24 mouse cellular contexts compared by ENCODE assay signal in genomic region chr5:37796751-37797150, GRCm38 (mm10). TPM values are rescaled to one million over a fixed set of nuclear protein-coding genes. Genes with fewer than 3 reads are reported as not detected.
DNase-seq lines count a peak whose midpoint lies in the region; ATAC-seq and TF ChIP-seq lines count a peak whose summit lies in the region.
"Had no signal": no experiment of that assay in that cellular context is flagged by ENCODE, and none has a peak within 500 bp of the region (broad histone marks: within the 10 kb centered on the region; RNA-seq: fewer than 3 reads in every experiment).

No protein-coding gene starts in this region.

- no peaks in the 10 kb centered on the region for H3K36me3 ChIP-seq in hindbrain, embryonic 10.5 days
- no peaks in the 10 kb centered on the region for H3K36me3 ChIP-seq in hindbrain, postnatal 0 days (ENCODE audit: insufficient read depth, low read length)
- H3K36me3 ChIP-seq in embryonic facial prominence, embryonic 15.5 days: no peaks in the 10 kb centered on the region
- H3K36me3 ChIP-seq: embryonic facial prominence, embryonic 12.5 days; forebrain, embryonic 10.5 days; forebrain, embryonic 12.5 days had no signal

- peak; percentile 40 for DNase-seq in gastrocnemius, adult 2 months
- no peak for DNase-seq in gastrocnemius, adult 18-20 months (ENCODE audit: low spot score)
- DNase-seq in hindbrain, embryonic 10.5 days (ENCODE audit: low spot score): no peak
- DNase-seq in hindbrain, postnatal 0 days (ENCODE audit: low spot score): no peak
- DNase-seq in frontal cortex, postnatal 25 days (ENCODE audit: low spot score in 2 of 2): no peak
- DNase-seq: adrenal gland, adult 2 months; adrenal gland, postnatal 10 days; adrenal gland, postnatal 25 days; cerebellum, adult 11 months; cerebellum, adult 18-20 months; cerebellum, adult 8-10 months; cerebellum, adult 9-11 months; cerebellum, postnatal 14 days; cerebellum, postnatal 36 days; embryo, embryonic 11 days had no signal

- 68% methylated on average over 5 of the region's 5 CpGs for WGBS in hindbrain, embryonic 10.5 days
- WGBS in hindbrain, postnatal 0 days: 79% methylated on average over 5 of the region's 5 CpGs
- WGBS in embryonic facial prominence, embryonic 15.5 days: 56% methylated on average over 5 of the region's 5 CpGs

- intact Hi-C loops in gastrocnemius, adult 2 months (cut with DNase I): no loop called here

- H3K9me3 ChIP-seq in hindbrain, embryonic 10.5 days: no peaks in the 10 kb centered on the region
- H3K9me3 ChIP-seq in hindbrain, postnatal 0 days (ENCODE audit: low read length): no peaks in the 10 kb centered on the region
- no peaks in the 10 kb centered on the region for H3K9me3 ChIP-seq in embryonic facial prominence, embryonic 15.5 days (replicated peaks)
- H3K9me3 ChIP-seq: embryonic facial prominence, embryonic 12.5 days; forebrain, embryonic 10.5 days; forebrain, embryonic 12.5 days had no signal

- H3K4me2 ChIP-seq in hindbrain, postnatal 0 days (ENCODE audit: low read depth, low read length): no peak overlapping the region
- H3K4me2 ChIP-seq in embryonic facial prominence, embryonic 15.5 days (replicated peaks): no peak overlapping the region
- H3K4me2 ChIP-seq: embryonic facial prominence, embryonic 12.5 days; forebrain, embryonic 12.5 days had no signal

- no peak overlapping the region for H3K9ac ChIP-seq in hindbrain, postnatal 0 days (replicated peaks; ENCODE audit: low read length)
- H3K9ac ChIP-seq in embryonic facial prominence, embryonic 15.5 days: no peak overlapping the region
- H3K9ac ChIP-seq: embryonic facial prominence, embryonic 12.5 days; forebrain, embryonic 12.5 days had no signal

- TF ChIP-seq CTCF in gastrocnemius, adult 2 months (IDR thresholded peaks at IDR 0.05): no peak
- TF ChIP-seq CTCF in hindbrain, postnatal 0 days (IDR thresholded peaks at IDR 0.05; ENCODE audit: low read depth): no peak

- peak overlapping the region; percentile 50 for H3K27ac ChIP-seq in gastrocnemius, adult 2 months
- peak overlapping the region; percentile 23; the same call in 1 of the 2 replicates for H3K27ac ChIP-seq in hindbrain, embryonic 10.5 days
- H3K27ac ChIP-seq in hindbrain, postnatal 0 days: no peak overlapping the region
- H3K27ac ChIP-seq in embryonic facial prominence, embryonic 15.5 days (replicated peaks): peak overlapping the region; percentile 48
- H3K27ac ChIP-seq: embryonic facial prominence, embryonic 12.5 days; forebrain, embryonic 10.5 days; forebrain, embryonic 12.5 days had no signal

- ATAC-seq in hindbrain, postnatal 0 days: no peak
- 0 out of 2 replicates have a peak, but pooled peaks have one; percentile 5 for ATAC-seq in embryonic facial prominence, embryonic 15.5 days (ENCODE audit: insufficient number of reproducible peaks, low FRiP score, low TSS enrichment, low read depth)
- ATAC-seq: forebrain, embryonic 14.5 days; forebrain, embryonic 16.5 days had no signal

- H3K4me3 ChIP-seq in gastrocnemius, adult 2 months: no peak overlapping the region
- H3K4me3 ChIP-seq in hindbrain, embryonic 10.5 days: no peak overlapping the region
- no peak overlapping the region for H3K4me3 ChIP-seq in hindbrain, postnatal 0 days (ENCODE audit: low read length)
- H3K4me3 ChIP-seq in embryonic facial prominence, embryonic 15.5 days (replicated peaks): no peak overlapping the region
- H3K4me3 ChIP-seq: embryonic facial prominence, embryonic 12.5 days; erythroblast, embryonic 14.5 days; forebrain, embryonic 10.5 days; forebrain, embryonic 12.5 days had no signal

- H3K4me1 ChIP-seq in hindbrain, embryonic 10.5 days (replicated peaks): 0 out of 2 replicates have a peak, but pooled peaks cover 4% of the 10 kb centered on the region
- H3K4me1 ChIP-seq in hindbrain, postnatal 0 days (ENCODE audit: insufficient read depth, low read length): no peaks in the 10 kb centered on the region
- H3K4me1 ChIP-seq in embryonic facial prominence, embryonic 15.5 days: no peaks in the 10 kb centered on the region
- H3K4me1 ChIP-seq: embryonic facial prominence, embryonic 12.5 days; forebrain, embryonic 12.5 days had no signal

- H3K27me3 ChIP-seq in hindbrain, embryonic 10.5 days (ENCODE audit: insufficient read depth, poor library complexity, severe bottlenecking): no peaks in the 10 kb centered on the region
- H3K27me3 ChIP-seq in hindbrain, postnatal 0 days (ENCODE audit: insufficient read depth, low read length): no peaks in the 10 kb centered on the region
- no peaks in the 10 kb centered on the region for H3K27me3 ChIP-seq in embryonic facial prominence, embryonic 15.5 days

RNA-seq across cellular contexts. Expression of gene Msx1, which starts 27.6 kb away (rescaled TPM):
- total RNA-seq in gastrocnemius, adult 2 months (2021): 1 to 10 TPM; 1.7 to 2.2 TPM
- 1 to 10 TPM; 1.3 to 1.8 TPM for total RNA-seq in gastrocnemius, adult 18-20 months (2021)
- polyA plus RNA-seq in hindbrain, embryonic 10.5 days (2016; fragmentation: Nextera tagmentation; extraction: Ambion mirVana): 188 and 212 TPM in 2 replicates
- total RNA-seq in hindbrain, postnatal 0 days (2014; rRNA removed): 14.8 and 20.6 TPM in 2 replicates
- 26.2 and 28.0 TPM in 2 replicates for polyA plus RNA-seq in hindbrain, postnatal 0 days (2015; fragmentation: Nextera tagmentation; extraction: Ambion mirVana)
- 181 and 201 TPM in 2 replicates for polyA plus RNA-seq in embryonic facial prominence, embryonic 15.5 days (2015; fragmentation: Nextera tagmentation; extraction: Ambion mirVana)
- total RNA-seq: common myeloid progenitor, adult 5-6 weeks; MEL had no signal
- polyA plus RNA-seq: erythroblast, embryonic 14.5 days had no signal
